Mouse (Mus musculus): ENCODE measurements at regions not wholly inside any gene's neighbourhood (a gene's known extent, or its start where the extent isn't known, plus 50 kb on each side); places are given as distances from the start of the nearest gene placed in this dataset.

DNA sequence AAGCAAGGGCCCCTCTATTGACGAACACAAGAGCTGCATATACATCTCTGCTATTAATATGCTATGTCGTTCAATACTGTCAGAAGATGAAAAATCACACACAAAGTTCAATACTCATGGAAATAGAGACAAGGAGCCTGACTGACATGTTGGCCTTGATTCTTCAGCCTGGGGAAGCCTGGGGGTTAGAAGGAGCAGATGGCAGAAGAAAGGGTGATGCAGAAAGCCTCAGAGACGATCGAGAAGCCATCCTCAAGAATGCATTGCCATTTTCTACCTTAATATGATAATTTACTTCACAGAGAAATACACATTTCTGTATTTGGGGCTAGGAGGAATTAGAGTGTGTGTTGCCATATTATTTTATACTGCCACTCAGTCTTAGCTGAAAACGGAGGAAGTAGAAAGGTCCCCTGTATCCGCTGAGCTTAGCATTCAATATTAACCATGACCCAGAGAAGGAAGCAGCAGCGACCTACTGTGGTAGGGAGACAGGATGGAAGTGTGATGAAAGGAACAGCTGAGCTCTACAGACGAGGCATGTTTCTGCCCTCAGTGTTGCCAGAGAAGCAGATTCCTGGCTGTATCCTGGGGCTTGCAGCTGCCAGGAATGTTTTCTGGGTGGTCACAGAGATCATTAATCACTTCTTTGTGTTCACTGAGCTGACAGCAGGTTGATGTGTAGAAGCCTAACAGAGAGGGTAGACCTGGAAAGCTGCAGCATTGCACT, 105.2 kb downstream of the Lrig3 start:
- no peak for TF ChIP-seq FLI1 (IDR thresholded peaks at IDR 0.05; ENCODE audit: low read length)
- no peak for TF ChIP-seq GATA1 (IDR thresholded peaks at IDR 0.05; ENCODE audit: borderline replicate concordance, low read length)

All from megakaryocyte, embryonic 14.5 days (primary cell).